Mouse (Mus musculus): ENCODE data around the gene Ccm2l.

DNA sequence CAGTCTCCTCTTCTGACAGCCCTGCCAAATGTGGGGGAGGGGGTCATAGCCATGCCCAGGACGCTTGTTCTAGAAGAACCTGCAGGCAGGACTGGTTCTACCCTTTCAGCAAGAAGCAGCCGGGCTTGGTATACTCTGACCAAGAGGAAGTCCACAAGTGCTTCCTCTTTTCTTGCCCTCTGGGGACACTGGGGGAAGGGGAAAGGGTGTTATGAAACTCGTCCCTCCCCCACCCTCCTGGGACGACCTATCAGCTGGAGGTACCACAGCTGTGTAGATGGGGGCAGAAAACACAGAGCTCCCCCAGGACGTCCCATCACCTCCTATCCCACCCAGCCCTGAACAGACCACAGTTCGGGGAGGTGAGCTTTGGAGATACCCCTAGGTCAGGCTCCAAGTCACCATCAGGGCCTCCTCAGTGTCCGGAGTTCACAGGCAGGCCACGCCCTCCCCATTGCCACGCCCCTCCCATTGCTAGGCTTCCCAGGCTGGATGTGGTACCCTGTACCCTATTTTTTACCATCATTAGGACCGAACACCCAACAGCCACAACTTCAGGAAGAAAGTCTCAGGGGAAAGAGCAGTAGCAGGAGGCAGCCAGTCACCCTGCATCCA lies 24.9 kb downstream of the Ccm2l start:
- TF ChIP-seq CTCF (IDR thresholded peaks at IDR 0.05; ENCODE audit: low read depth, low read length) = no peak
- no peak for TF ChIP-seq POLR2A (IDR thresholded peaks at IDR 0.05; ENCODE audit: extremely low read depth, insufficient read depth, low read length)
